Mouse (Mus musculus): ENCODE results near the gene Olfr1265. TPM values are rescaled to one million over a fixed set of nuclear protein-coding genes. Genes with fewer than 3 reads are reported as not detected.

Olfr1265 gene
- total RNA-seq (2021): not detected
- long read RNA-seq: 0 reads

GRCm38 (mm10) chr2:90035037-90035436 lies at the start of gene Olfr1265:
Gene Olfr1265 (plus strand): TSS chr2:90035337.
- DNase-seq (ENCODE audit: low spot score in 2 of 2): no peak

GRCm38 (mm10) chr2:89990921-89991320 lies 44.2 kb upstream of the Olfr1265 start, which contains the start of gene Olfr1261:
Gene Olfr1261 (plus strand): TSS chr2:89991221.
- DNase-seq (ENCODE audit: low spot score in 2 of 2): no peak

- no peak for DNase-seq (ENCODE audit: low spot score in 2 of 2)
Observed at GRCm38 (mm10) chr2:89999845-90000244, 35.3 kb upstream of the Olfr1265 start, which contains the start of gene Olfr1262. Gene Olfr1262 (plus strand): TSS chr2:90000145.

- DNase-seq (ENCODE audit: low spot score in 2 of 2): no peak
Observed at GRCm38 (mm10) chr2:90011831-90012230, 23.3 kb upstream of the Olfr1265 start, which contains the start of gene Olfr1263. Gene Olfr1263 (plus strand): TSS chr2:90012131.

GRCm38 (mm10) chr2:90025477-90025876 lies 9.7 kb upstream of the Olfr1265 start, which contains the start of gene Olfr1264:
Gene Olfr1264 (minus strand): TSS chr2:90025577.
- no peak for DNase-seq (ENCODE audit: low spot score in 2 of 2)

- DNase-seq (ENCODE audit: low spot score in 2 of 2): no peak
Observed at GRCm38 (mm10) chr2:90063494-90063893, 28.4 kb downstream of the Olfr1265 start, which contains the start of gene Olfr140. Gene Olfr140 (minus strand): TSS chr2:90063594.

- no peak for DNase-seq (ENCODE audit: low spot score in 2 of 2)
Observed at GRCm38 (mm10) chr2:90070065-90070464, 34.9 kb downstream of the Olfr1265 start.

Other genes with a start within 250 kb of the Olfr1265 start
- gene Olfr1254, start 241.7 kb upstream of the Olfr1265 start, total RNA-seq (2021): not detected
- not detected for gene Olfr1255, start 223.3 kb upstream of the Olfr1265 start, total RNA-seq (2021)
- not detected for gene Olfr1256, start 193.8 kb upstream of the Olfr1265 start, total RNA-seq (2021)
- not detected for gene Olfr48, start 187.1 kb upstream of the Olfr1265 start, total RNA-seq (2021)
- gene Olfr1257, start 156.9 kb upstream of the Olfr1265 start, total RNA-seq (2021): not detected
- not detected for gene Olfr1258, start 108.0 kb upstream of the Olfr1265 start, total RNA-seq (2021)
- not detected for gene Olfr1259, start 86.7 kb upstream of the Olfr1265 start, total RNA-seq (2021)
- gene Olfr1260, start 61.0 kb upstream of the Olfr1265 start, total RNA-seq (2021): not detected
- not detected for gene Olfr1261, start 44.1 kb upstream of the Olfr1265 start, total RNA-seq (2021)
- not detected for gene Olfr1262, start 35.2 kb upstream of the Olfr1265 start, total RNA-seq (2021)
- not detected for gene Olfr1263, start 23.2 kb upstream of the Olfr1265 start, total RNA-seq (2021)
- gene Olfr1264, start 9.8 kb upstream of the Olfr1265 start, total RNA-seq (2021): not detected
- not detected for gene Olfr140, start 28.3 kb downstream of the Olfr1265 start, total RNA-seq (2021)
- not detected for gene Olfr1269, start 86.1 kb downstream of the Olfr1265 start, total RNA-seq (2021)
- gene Olfr32, start 107.0 kb downstream of the Olfr1265 start, total RNA-seq (2021): not detected
- not detected for gene Olfr1270, start 117.8 kb downstream of the Olfr1265 start, total RNA-seq (2021)
- gene Olfr1506, start 189.2 kb downstream of the Olfr1265 start, total RNA-seq (2021): not detected
- gene Olfr142, start 222.3 kb downstream of the Olfr1265 start, total RNA-seq (2021): not detected
- gene Olfr1271, start 235.7 kb downstream of the Olfr1265 start, total RNA-seq (2021): not detected